Mouse (Mus musculus) fibroblast of lung, adult 2 months (primary cell): ENCODE results near the gene Gemin6.
"Not testable (repeated sequence)": the region's sequence is repeated elsewhere in the genome, so short reads cannot be mapped to it uniquely, and the experiment has no call there.

ENCODE experiments used
- DNase-seq: peaks from one replicate; pipeline ENCODE4 v3.0.0-alpha.2; 2011; ENCODE audit warnings: low read depth

Gene Gemin6

GRCm38 (mm10) chr17:80234376-80234775 is 10.1 kb downstream of the Gemin6 start:
- no peak for DNase-seq

GRCm38 (mm10) chr17:80235477-80235876 is 11.2 kb downstream of the Gemin6 start:
- no peak for DNase-seq

DNA sequence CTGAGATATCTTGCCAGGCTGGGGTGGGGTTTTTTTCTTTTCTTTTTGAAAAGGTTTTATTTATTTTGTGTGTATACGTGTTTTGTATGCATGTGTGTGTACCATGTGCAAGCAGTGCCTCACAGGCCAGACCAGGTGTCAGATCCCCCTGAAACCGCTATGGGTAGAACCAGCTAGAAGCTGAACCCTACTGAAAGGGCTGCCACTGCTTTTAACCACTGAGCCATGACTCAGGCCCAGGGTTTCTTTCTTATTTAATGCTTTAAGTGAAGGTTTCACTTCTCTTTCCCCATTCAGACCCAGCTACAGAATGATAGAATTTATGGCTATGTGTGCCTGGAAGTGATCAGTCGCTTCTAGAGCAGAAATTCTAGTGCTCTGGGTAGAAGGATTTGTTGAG is 12.6 kb downstream of the Gemin6 start:
- no peak for DNase-seq

DNA sequence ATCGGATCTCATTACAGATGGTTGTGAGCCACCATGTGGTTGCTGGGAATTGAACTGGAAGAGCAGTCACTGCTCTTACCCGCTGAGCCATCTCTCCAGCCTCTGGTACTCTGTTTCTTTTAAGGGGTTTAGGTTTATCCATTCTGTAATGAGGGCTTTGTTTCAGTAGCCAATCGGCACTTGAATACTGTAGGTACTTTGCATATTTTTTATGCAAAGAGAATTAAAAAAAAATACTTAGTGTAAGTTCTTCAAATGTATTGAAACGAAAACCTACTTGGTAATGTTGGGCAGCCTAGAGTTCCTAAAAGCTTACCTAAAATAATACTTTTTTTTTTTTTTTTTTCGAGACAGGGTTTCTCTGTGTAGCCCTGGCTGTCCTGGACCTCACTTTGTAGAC is 13.2 kb downstream of the Gemin6 start:
- no peak for DNase-seq

GRCm38 (mm10) chr17:80241594-80241993 is 17.4 kb downstream of the Gemin6 start:
- no peak for DNase-seq

- no peak for DNase-seq
These were observed 18.9 kb downstream of the Gemin6 start for GRCm38 (mm10) chr17:80243116-80243515.

DNA sequence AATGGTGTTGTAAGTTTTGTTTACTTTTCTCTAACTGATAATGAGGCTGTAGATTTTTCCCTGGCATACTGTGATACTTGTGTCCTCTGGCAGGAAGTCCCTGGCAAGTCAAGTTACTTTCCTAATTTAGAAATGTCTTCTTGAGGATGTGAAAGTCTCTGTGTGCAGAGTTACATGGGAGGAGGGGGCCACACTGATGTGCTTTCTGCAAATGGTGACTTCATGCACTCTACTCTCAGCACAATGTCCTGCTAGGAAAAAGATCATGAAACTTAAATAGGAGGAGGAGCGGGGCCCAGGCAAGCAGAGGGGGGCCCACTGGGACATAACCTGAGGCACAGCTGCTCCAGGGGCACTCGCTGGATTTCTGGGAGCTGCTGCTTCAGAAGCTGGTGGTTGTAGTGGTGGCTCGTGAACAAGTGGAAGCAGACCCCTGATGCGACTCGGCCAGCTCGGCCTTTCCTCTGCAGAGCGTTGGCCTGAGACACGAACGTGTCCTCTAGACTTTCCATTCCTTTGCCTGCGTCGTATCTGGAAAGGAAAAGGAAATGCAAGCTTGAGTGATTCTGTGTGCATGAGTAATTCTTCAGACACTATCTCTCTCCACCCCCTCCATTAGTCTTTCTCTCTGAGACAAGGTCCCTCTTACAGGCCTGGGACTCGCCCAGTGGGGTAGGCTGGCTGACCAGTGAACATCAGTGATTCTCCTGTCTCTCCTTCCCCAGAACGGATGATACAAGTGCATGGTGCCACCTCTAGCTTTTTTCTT is 28.7 kb downstream of the Gemin6 start:
- DNase-seq = no peak

DNA sequence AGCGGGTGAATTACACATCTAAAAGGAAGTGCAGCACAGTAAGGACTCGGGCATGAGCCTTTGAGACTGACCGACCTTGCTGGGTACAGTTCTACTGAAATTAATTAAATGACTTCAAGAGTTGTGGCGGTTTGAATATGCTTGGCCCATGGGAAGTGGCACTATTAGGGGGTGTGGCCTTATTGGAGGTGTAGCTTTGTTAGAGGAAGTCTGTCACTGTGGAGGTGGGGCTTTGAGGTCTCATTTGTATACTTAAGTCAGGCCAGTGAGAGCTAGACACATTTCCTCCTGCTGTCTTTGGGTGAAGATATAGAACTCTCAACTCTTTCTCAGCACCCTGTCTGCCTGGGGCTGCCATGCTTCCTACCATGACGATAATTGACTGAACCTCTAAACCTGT is 30.2 kb downstream of the Gemin6 start:
- no peak for DNase-seq

- peak; percentile 6 for DNase-seq
These were observed 31.0 kb downstream of the Gemin6 start for GRCm38 (mm10) chr17:80255208-80255607.

DNA sequence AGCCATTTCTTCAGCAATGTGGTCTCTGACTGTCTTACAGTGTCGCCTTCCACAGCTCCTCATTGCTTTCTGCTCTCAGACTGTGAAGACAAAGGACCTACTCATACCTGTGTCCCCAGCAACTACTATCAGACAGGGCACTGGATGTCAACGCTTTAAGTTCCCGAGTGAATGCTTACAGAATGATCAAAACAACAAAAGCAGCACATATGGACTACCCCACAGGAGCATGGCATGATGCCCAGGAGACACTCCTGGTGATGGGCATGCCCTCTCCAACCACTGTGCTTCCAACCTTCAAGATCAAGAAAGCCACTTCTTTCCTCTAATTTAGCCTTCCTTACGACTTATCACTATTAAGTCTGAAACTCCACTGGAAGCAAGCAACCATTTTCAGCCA is 42.8 kb downstream of the Gemin6 start:
- no peak for DNase-seq

DNA sequence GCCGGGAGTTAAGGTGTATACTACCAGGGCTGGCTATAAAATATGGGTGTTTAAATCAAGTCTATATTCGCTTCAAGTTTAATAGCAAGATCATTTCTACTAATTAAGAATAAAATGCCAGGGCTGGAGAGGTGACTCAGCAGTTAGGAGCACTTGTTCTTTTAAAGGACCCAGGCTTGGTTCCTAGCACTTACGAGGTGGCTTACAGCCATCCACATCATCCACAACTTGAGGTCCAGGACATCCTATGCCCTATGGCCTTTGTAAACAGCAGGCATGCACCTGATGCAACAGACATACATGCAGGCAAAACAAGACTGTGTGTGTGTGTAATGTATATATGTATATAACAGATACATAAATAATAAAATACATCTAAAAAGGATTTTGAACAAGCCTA is 43.9 kb downstream of the Gemin6 start:
- no peak for DNase-seq

DNA sequence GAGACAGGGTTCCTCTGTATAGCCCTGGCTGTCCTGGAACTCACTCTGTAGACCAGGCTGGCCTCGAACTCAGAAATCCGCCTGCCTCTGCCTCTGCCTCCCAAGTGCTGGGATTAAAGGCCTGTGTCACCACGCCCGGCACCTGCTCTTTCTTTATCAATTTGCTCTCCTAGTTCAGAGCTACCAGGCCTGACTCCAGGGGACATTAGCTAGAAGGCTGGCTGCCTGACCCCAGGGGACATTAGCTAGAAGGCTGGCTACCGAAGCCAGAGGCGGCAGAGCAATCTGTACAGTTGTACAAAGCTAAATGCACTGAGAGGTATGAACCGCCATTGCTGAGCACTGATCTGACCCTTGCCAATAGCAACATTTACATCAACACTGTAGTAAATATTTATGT is 46.4 kb downstream of the Gemin6 start:
- not testable (repeated sequence) for DNase-seq
